In the genomic region with DNA sequence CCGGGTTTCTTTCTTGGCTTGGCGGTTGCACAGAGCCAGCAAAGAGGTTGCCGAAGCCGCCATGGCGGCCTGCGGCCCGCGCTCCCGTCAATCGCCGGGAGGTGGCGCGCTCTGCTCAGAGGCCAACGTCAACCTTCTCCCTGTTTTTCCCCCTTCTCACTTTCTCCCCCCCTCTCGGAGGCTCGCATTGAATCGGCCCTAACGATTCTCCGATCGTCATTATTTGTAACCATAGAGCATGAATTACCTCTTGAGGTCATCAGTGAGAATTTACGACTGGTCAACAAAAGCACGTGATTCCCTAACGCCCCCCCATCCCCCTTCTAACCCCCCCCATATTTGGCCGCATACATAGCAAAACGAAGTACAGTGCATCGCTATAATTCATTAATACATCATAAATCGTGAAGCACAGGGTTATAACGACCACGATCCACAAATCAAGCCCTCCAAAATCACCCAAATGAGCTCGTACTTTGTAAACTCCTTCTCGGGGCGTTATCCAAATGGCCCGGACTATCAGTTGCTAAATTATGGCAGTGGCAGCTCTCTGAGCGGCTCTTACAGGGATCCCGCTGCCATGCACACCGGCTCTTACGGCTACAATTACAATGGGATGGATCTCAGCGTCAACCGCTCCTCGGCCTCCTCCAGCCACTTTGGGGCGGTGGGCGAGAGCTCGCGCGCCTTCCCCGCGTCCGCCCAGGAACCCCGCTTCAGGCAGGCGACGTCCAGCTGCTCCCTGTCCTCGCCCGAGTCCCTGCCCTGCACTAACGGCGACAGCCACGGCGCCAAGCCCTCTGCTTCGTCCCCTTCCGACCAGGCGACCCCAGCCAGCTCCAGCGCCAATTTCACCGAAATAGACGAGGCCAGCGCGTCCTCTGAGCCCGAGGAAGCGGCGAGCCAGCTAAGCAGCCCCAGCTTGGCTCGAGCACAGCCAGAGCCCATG, we compare ENCODE assay signal across 9 mouse cellular contexts. TPM values are rescaled to one million over a fixed set of nuclear protein-coding genes. Genes with fewer than 3 reads are reported as not detected.
DNase-seq lines count a peak whose midpoint lies in the region; ATAC-seq and TF ChIP-seq lines count a peak whose summit lies in the region.
"Had no signal": no experiment of that assay in that cellular context is flagged by ENCODE, and none has a peak within 500 bp of the region (broad histone marks: within the 10 kb centered on the region; RNA-seq: fewer than 3 reads in every experiment).

Hoxb5 (plus strand) TSS at position 186 of the 949 bp plus-strand sequence.

- peak within 1 kb of the TSS; percentile 7; the same call in 1 of the 2 replicates for H3K4me3 ChIP-seq in midbrain, embryonic 10.5 days
- no peak within 1 kb of the TSS for H3K4me3 ChIP-seq in midbrain, embryonic 13.5 days (replicated peaks)
- no peak within 1 kb of the TSS for H3K4me3 ChIP-seq in bone marrow, adult 2 months (replicated peaks; ENCODE audit: control insufficient read depth, low read depth, low read length)
- H3K4me3 ChIP-seq in heart, embryonic 12.5 days: peak within 1 kb of the TSS; percentile 25
- peak within 1 kb of the TSS; percentile 53 for H3K4me3 ChIP-seq in kidney, embryonic 14.5 days (ENCODE audit: low read length)
- peak within 1 kb of the TSS; percentile 16; the same call in 1 of the 2 replicates for H3K4me3 ChIP-seq in spleen, adult 2 months (ENCODE audit: extremely low read depth, insufficient read depth, insufficient read length)

- no peaks in the 10 kb centered on the region for H3K9me3 ChIP-seq in midbrain, embryonic 10.5 days (replicated peaks)
- H3K9me3 ChIP-seq in midbrain, embryonic 13.5 days: no peaks in the 10 kb centered on the region
- no peaks in the 10 kb centered on the region for H3K9me3 ChIP-seq in heart, embryonic 12.5 days (replicated peaks)
- no peaks in the 10 kb centered on the region for H3K9me3 ChIP-seq in kidney, embryonic 14.5 days (ENCODE audit: control insufficient read depth, low read length)

- H3K27ac ChIP-seq in midbrain, embryonic 10.5 days (replicated peaks): no peak within 1 kb of the TSS
- no peak within 1 kb of the TSS for H3K27ac ChIP-seq in midbrain, embryonic 13.5 days
- H3K27ac ChIP-seq in bone marrow, adult 2 months (ENCODE audit: control insufficient read depth, insufficient read depth, low read depth, low read length, poor library complexity): no peak within 1 kb of the TSS
- H3K27ac ChIP-seq in heart, embryonic 12.5 days (ENCODE audit: poor library complexity, severe bottlenecking): no peak within 1 kb of the TSS
- H3K27ac ChIP-seq in kidney, embryonic 14.5 days (ENCODE audit: low read depth, low read length): peak within 1 kb of the TSS; percentile 100
- H3K27ac ChIP-seq in spleen, adult 2 months (ENCODE audit: insufficient read depth, low read length): no peak within 1 kb of the TSS

- WGBS in midbrain, embryonic 10.5 days: 1% methylated on average over 69 of the region's 69 CpGs
- WGBS in midbrain, embryonic 13.5 days: 1% methylated on average over 69 of the region's 69 CpGs
- WGBS in bone marrow, adult 2 months: 1% methylated on average over 69 of the region's 69 CpGs
- WGBS in heart, embryonic 12.5 days: under 1% methylated on average over 69 of the region's 69 CpGs
- WGBS in kidney, embryonic 14.5 days: under 1% methylated on average over 69 of the region's 69 CpGs
- 1% methylated on average over 69 of the region's 69 CpGs for WGBS in spleen, adult 2 months

- TF ChIP-seq POLR2A in bone marrow, adult 2 months (IDR thresholded peaks at IDR 0.05; ENCODE audit: borderline replicate concordance, control insufficient read depth, low read depth, low read length): no peak
- no peak for TF ChIP-seq POLR2A in spleen, adult 2 months (IDR thresholded peaks at IDR 0.05; ENCODE audit: low read depth, low read length)

- peak; percentile 86 for DNase-seq in midbrain, embryonic 10.5 days (ENCODE audit: low spot score)
- DNase-seq in lung, postnatal 10 days: peak; percentile 94
- DNase-seq in spleen, adult 2 months (ENCODE audit: low read depth in 1 of 2, low spot score in 2 of 2): peak in 1 of 2 experiments; percentile 31
- no peak for DNase-seq in left cerebral cortex, adult 11 months (ENCODE audit: low spot score)

- peak; percentile 77 for TF ChIP-seq CTCF in bone marrow, adult 2 months (IDR thresholded peaks at IDR 0.05; ENCODE audit: control insufficient read depth, insufficient read depth, low read length)
- peak; percentile 77 for TF ChIP-seq CTCF in spleen, adult 2 months (IDR thresholded peaks at IDR 0.05; ENCODE audit: extremely low read depth, insufficient read depth, insufficient read length, insufficient replicate concordance)

- H3K9ac ChIP-seq in midbrain, embryonic 13.5 days (replicated peaks): no peak within 1 kb of the TSS
- no peak within 1 kb of the TSS; the same call in 1 of the 2 replicates for H3K9ac ChIP-seq in heart, embryonic 12.5 days
- peak within 1 kb of the TSS; percentile 99 for H3K9ac ChIP-seq in kidney, embryonic 14.5 days (ENCODE audit: low read depth, low read length)

- peaks cover 100% of the 10 kb centered on the region for H3K27me3 ChIP-seq in midbrain, embryonic 10.5 days (ENCODE audit: low read depth, poor library complexity, severe bottlenecking)
- H3K27me3 ChIP-seq in midbrain, embryonic 13.5 days: peaks cover 100% of the 10 kb centered on the region
- peaks cover 99% of the 10 kb centered on the region for H3K27me3 ChIP-seq in heart, embryonic 12.5 days (replicated peaks)
- no peaks in the 10 kb centered on the region for H3K27me3 ChIP-seq in kidney, embryonic 14.5 days (ENCODE audit: control insufficient read depth, insufficient read depth, low read length)
- peaks cover 34% of the 10 kb centered on the region for H3K27me3 ChIP-seq in spleen, adult 2 months (ENCODE audit: control insufficient read depth, insufficient read depth, low read length)

- peaks cover 17% of the 10 kb centered on the region for H3K4me1 ChIP-seq in midbrain, embryonic 10.5 days
- H3K4me1 ChIP-seq in midbrain, embryonic 13.5 days (replicated peaks): peaks cover 3% of the 10 kb centered on the region; the same call in 1 of the 2 replicates
- no peaks in the 10 kb centered on the region for H3K4me1 ChIP-seq in bone marrow, adult 2 months (ENCODE audit: control insufficient read depth, insufficient read depth, low read length)
- peaks cover 18% of the 10 kb centered on the region for H3K4me1 ChIP-seq in heart, embryonic 12.5 days (replicated peaks)
- H3K4me1 ChIP-seq in kidney, embryonic 14.5 days (ENCODE audit: control insufficient read depth, insufficient read depth, low read length): peaks cover 49% of the 10 kb centered on the region
- peaks cover 4% of the 10 kb centered on the region; the same call in 1 of the 2 replicates for H3K4me1 ChIP-seq in spleen, adult 2 months (ENCODE audit: control insufficient read depth, insufficient read depth, insufficient read length)

- ATAC-seq in midbrain, embryonic 13.5 days: no peak
- ATAC-seq in heart, embryonic 12.5 days (ENCODE audit: insufficient number of reproducible peaks, low FRiP score): no peak
- peak; percentile 3 for ATAC-seq in kidney, embryonic 14.5 days (ENCODE audit: low FRiP score, low TSS enrichment)

- no peaks in the 10 kb centered on the region for H3K36me3 ChIP-seq in midbrain, embryonic 10.5 days
- H3K36me3 ChIP-seq in midbrain, embryonic 13.5 days: no peaks in the 10 kb centered on the region
- no peaks in the 10 kb centered on the region for H3K36me3 ChIP-seq in heart, embryonic 12.5 days
- peaks cover 41% of the 10 kb centered on the region for H3K36me3 ChIP-seq in kidney, embryonic 14.5 days (ENCODE audit: control insufficient read depth, insufficient read depth, low read length)
- H3K36me3 ChIP-seq in spleen, adult 2 months (ENCODE audit: control insufficient read depth, insufficient read depth, low read length): no peaks in the 10 kb centered on the region

- H3K4me2 ChIP-seq in midbrain, embryonic 13.5 days (replicated peaks): no peak within 1 kb of the TSS
- peak within 1 kb of the TSS; percentile 57 for H3K4me2 ChIP-seq in heart, embryonic 12.5 days
- H3K4me2 ChIP-seq in kidney, embryonic 14.5 days (replicated peaks; ENCODE audit: low read depth, low read length): peak within 1 kb of the TSS; percentile 95

RNA-seq across cellular contexts. Expression of gene Hoxb5, which starts in this region (rescaled TPM):
- not detected in 2 replicates for polyA plus RNA-seq in midbrain, embryonic 10.5 days (2016; fragmentation: Nextera tagmentation; extraction: Ambion mirVana)
- polyA plus RNA-seq in midbrain, embryonic 13.5 days (2015; fragmentation: Nextera tagmentation; extraction: Ambion mirVana): 0.08 TPM in 1 of 2 replicates, not detected in the other
- 0.52 and 1.3 TPM in 2 replicates for polyA plus RNA-seq in bone marrow, adult 2 months (2011; ENCODE audit: insufficient read depth, insufficient read length, low replicate concordance, missing spikeins)
- 0.14 and 1.9 TPM in 2 replicates for polyA plus RNA-seq in heart, embryonic 12.5 days (2016; fragmentation: Nextera tagmentation; extraction: Ambion mirVana)
- 22.1 and 24.3 TPM in 2 replicates for polyA plus RNA-seq in kidney, embryonic 14.5 days (2014; fragmentation: Nextera tagmentation; extraction: Ambion mirVana)
- polyA plus RNA-seq in spleen, adult 2 months (2012; rRNA removed): 0.37 and 0.40 TPM in 2 replicates
- polyA plus RNA-seq: cortical plate, adult 2 months had no signal

Comparison
In these comparisons a context has a peak if more than half of its experiments do, and no peak if none do; other contexts are left out.
1. Peak in DNase-seq and H3K4me3 ChIP-seq in midbrain, embryonic 10.5 days; RNA of the gene not detected or under 1 TPM.
2. H3K4me3 ChIP-seq: peak in heart, embryonic 12.5 days (single experiment), kidney, embryonic 14.5 days (single experiment) and spleen, adult 2 months (single experiment); none in midbrain, embryonic 13.5 days (single experiment) and bone marrow, adult 2 months (single experiment).